In genomic region chr1:34011821-34012271, GRCm38 (mm10) we compare ENCODE assay signal across 8 mouse cellular contexts.
DNase-seq lines count a peak whose midpoint lies in the region; ATAC-seq and TF ChIP-seq lines count a peak whose summit lies in the region.

No protein-coding gene starts in this region.

- in situ Hi-C loops in CH12.LX (cut with MboI; ENCODE audit: low pct_ligation_motif_present, low pct_unique_long_range_greater_than_20kb, low sequenced_read_pairs), result no loop called here

- H3K4me3 ChIP-seq in CH12.LX (replicated peaks in 1 of 3; ENCODE audit: low read depth in 2 of 3, low read length in 2 of 3, poor library complexity in 1 of 3), result peak overlapping the region; percentile 46 to 68 (median 62)
- H3K4me3 ChIP-seq in hindbrain, embryonic 11.5 days (ENCODE audit: low read depth, low read length), result peak overlapping the region; percentile 81
- H3K4me3 ChIP-seq in lung, postnatal 0 days (ENCODE audit: low read depth, low read length), result peak overlapping the region; percentile 61
- peak overlapping the region; percentile 67 for H3K4me3 ChIP-seq in stomach, postnatal 0 days (ENCODE audit: low read depth, low read length)

- H3K4me1 ChIP-seq in CH12.LX (ENCODE audit: control insufficient read depth in 1 of 2, insufficient read depth in 2 of 2), result peaks cover 0 to 45% of the 10 kb centered on the region in 2 experiments; a peak in 2 of 4 replicates
- peaks cover 5% of the 10 kb centered on the region; the same call in 1 of the 2 replicates for H3K4me1 ChIP-seq in hindbrain, embryonic 11.5 days (replicated peaks; ENCODE audit: control insufficient read depth, insufficient read depth, low read length)
- no peaks in the 10 kb centered on the region for H3K4me1 ChIP-seq in lung, postnatal 0 days (ENCODE audit: insufficient read depth, low read depth, low read length)
- 0 out of 2 replicates have a peak, but pooled peaks cover 4% of the 10 kb centered on the region for H3K4me1 ChIP-seq in stomach, postnatal 0 days (replicated peaks; ENCODE audit: control insufficient read depth, insufficient read depth)

- H3K9me3 ChIP-seq in CH12.LX (replicated peaks; ENCODE audit: low read length), result no peaks in the 10 kb centered on the region
- H3K9me3 ChIP-seq in hindbrain, embryonic 11.5 days (ENCODE audit: control insufficient read depth, low read length), result no peaks in the 10 kb centered on the region
- H3K9me3 ChIP-seq in lung, postnatal 0 days (ENCODE audit: low read length), result no peaks in the 10 kb centered on the region
- no peaks in the 10 kb centered on the region for H3K9me3 ChIP-seq in stomach, postnatal 0 days (ENCODE audit: control insufficient read depth, low read length)

- H3K36me3 ChIP-seq in CH12.LX (replicated peaks in 1 of 2; ENCODE audit: control insufficient read depth in 1 of 2, insufficient read depth in 1 of 2, low read length in 1 of 2), result peaks cover 0 to 9% of the 10 kb centered on the region in 2 experiments
- no peaks in the 10 kb centered on the region for H3K36me3 ChIP-seq in hindbrain, embryonic 11.5 days (ENCODE audit: control insufficient read depth, insufficient read depth, low read length)
- no peaks in the 10 kb centered on the region for H3K36me3 ChIP-seq in lung, postnatal 0 days (ENCODE audit: insufficient read depth, low read length)
- no peaks in the 10 kb centered on the region for H3K36me3 ChIP-seq in stomach, postnatal 0 days (ENCODE audit: control insufficient read depth, insufficient read depth, low read length)

- H3K4me2 ChIP-seq in CH12.LX (ENCODE audit: insufficient read depth, low read depth, poor library complexity, severe bottlenecking), result peak overlapping the region; percentile 10
- peak overlapping the region; percentile 95 for H3K4me2 ChIP-seq in hindbrain, embryonic 11.5 days (replicated peaks; ENCODE audit: low read depth, low read length)
- H3K4me2 ChIP-seq in lung, postnatal 0 days (replicated peaks; ENCODE audit: low read depth, low read length), result peak overlapping the region; percentile 94
- H3K4me2 ChIP-seq in stomach, postnatal 0 days (replicated peaks; ENCODE audit: low read depth), result peak overlapping the region; percentile 90

- TF ChIP-seq EP300 in CH12.LX (IDR thresholded peaks at IDR 0.05; ENCODE audit: low read length), result no peak
- TF ChIP-seq EP300 in lung, postnatal 0 days (IDR thresholded peaks at IDR 0.05), result no peak
- TF ChIP-seq EP300 in stomach, postnatal 0 days (optimal IDR thresholded peaks at IDR 0.05), result no peak

- WGBS in hindbrain, embryonic 11.5 days, result 0% methylated on average over 16 of the region's 16 CpGs
- WGBS in lung, postnatal 0 days, result 2% methylated on average over 13 of the region's 16 CpGs
- WGBS in stomach, postnatal 0 days, result 2% methylated on average over 16 of the region's 16 CpGs

- ATAC-seq in hindbrain, embryonic 11.5 days (ENCODE audit: low FRiP score), result peak; percentile 68
- ATAC-seq in lung, postnatal 0 days, result peak; percentile 8; the same call in 1 of the 2 replicates
- peak; percentile 49 for ATAC-seq in stomach, postnatal 0 days (ENCODE audit: low FRiP score, low TSS enrichment)

- H3K27me3 ChIP-seq in CH12.LX (replicated peaks), result no peaks in the 10 kb centered on the region
- no peaks in the 10 kb centered on the region for H3K27me3 ChIP-seq in hindbrain, embryonic 11.5 days (ENCODE audit: control insufficient read depth, insufficient read depth, low read length)
- no peaks in the 10 kb centered on the region for H3K27me3 ChIP-seq in lung, postnatal 0 days (replicated peaks; ENCODE audit: insufficient read depth, low read length)
- H3K27me3 ChIP-seq in stomach, postnatal 0 days (ENCODE audit: control insufficient read depth, insufficient read depth, low read length), result no peaks in the 10 kb centered on the region

- no peak for TF ChIP-seq RAD21 in CH12.LX (IDR thresholded peaks at IDR 0.05; ENCODE audit: low read depth, low read length)

- dilution Hi-C loops in CH12.LX (cut with MboI; ENCODE audit: extremely low pct_ligation_motif_present, extremely low pct_unique_long_range_greater_than_20kb, low sequenced_read_pairs), result no loop called here

- TF ChIP-seq POLR2A in CH12.LX (IDR thresholded peaks at IDR 0.05; ENCODE audit: low read depth, low read length), result no peak

- no peak for TF ChIP-seq CTCF in CH12.LX (conservative IDR thresholded peaks at IDR 0.05 in 1 of 2, IDR thresholded peaks at IDR 0.05 in 1 of 2; ENCODE audit: low read depth in 2 of 2, low read length in 2 of 2)
- TF ChIP-seq CTCF in lung, postnatal 0 days (IDR thresholded peaks at IDR 0.05), result no peak
- no peak for TF ChIP-seq CTCF in stomach, postnatal 0 days (IDR thresholded peaks at IDR 0.05; ENCODE audit: low read depth)

- H3K27ac ChIP-seq in CH12.LX (ENCODE audit: insufficient read depth, low read depth), result no peak overlapping the region
- peak overlapping the region; percentile 82 for H3K27ac ChIP-seq in hindbrain, embryonic 11.5 days (ENCODE audit: low read depth, low read length)
- peak overlapping the region; percentile 54 for H3K27ac ChIP-seq in lung, postnatal 0 days (ENCODE audit: low read length)
- H3K27ac ChIP-seq in stomach, postnatal 0 days (replicated peaks), result peak overlapping the region; percentile 3; the same call in 1 of the 2 replicates

- intact Hi-C loops in left cerebral cortex, postnatal 14 days (cut with DNase I), result loop anchor here (5.0 kb wide), 1 partner anchor 35 kb away; no protein-coding TSS in a partner anchor

- H3K9ac ChIP-seq in CH12.LX (ENCODE audit: insufficient read depth, low read depth), result peak overlapping the region; percentile 67
- peak overlapping the region; percentile 89 for H3K9ac ChIP-seq in hindbrain, embryonic 11.5 days (ENCODE audit: low read depth, low read length)
- peak overlapping the region; percentile 54 for H3K9ac ChIP-seq in lung, postnatal 0 days (replicated peaks; ENCODE audit: low read depth)
- H3K9ac ChIP-seq in stomach, postnatal 0 days (ENCODE audit: low read length), result peak overlapping the region; percentile 69

- DNase-seq in gastrocnemius, postnatal 10 days, result peak; percentile 23
- no peak for DNase-seq in gastrocnemius, adult 8-10 months (ENCODE audit: low spot score in 2 of 2)
- DNase-seq in CH12.LX (ENCODE audit: extremely low read depth), result no peak
- peak; percentile 54 for DNase-seq in embryo, embryonic 9.5 days (ENCODE audit: extremely low spot score)
- peak; percentile 58 for DNase-seq in hindbrain, embryonic 11.5 days (ENCODE audit: low spot score)
- no peak for DNase-seq in lung, postnatal 0 days (ENCODE audit: low spot score)
- DNase-seq in stomach, postnatal 0 days (ENCODE audit: low spot score), result peak; percentile 20
- no peak for DNase-seq in left cerebral cortex, postnatal 14 days (ENCODE audit: low spot score in 2 of 2)

- H3K79me2 ChIP-seq in CH12.LX (replicated peaks; ENCODE audit: control insufficient read depth, extremely low read depth, insufficient read depth, poor library complexity, severe bottlenecking), result no peaks in the 10 kb centered on the region

TF ChIP-seq in CH12.LX, 34 proteins besides CTCF, POLR2A, EP300 and RAD21:
- no peak for TF ChIP-seq TBP (conservative IDR thresholded peaks at IDR 0.05; ENCODE audit: low read depth, low read length)
- no peak for TF ChIP-seq SIN3A (IDR thresholded peaks at IDR 0.05; ENCODE audit: low read length)
- TF ChIP-seq MAZ (IDR thresholded peaks at IDR 0.05; ENCODE audit: low read depth, low read length), result no peak
- TF ChIP-seq JUN (IDR thresholded peaks at IDR 0.05; ENCODE audit: insufficient read depth, low read depth, low read length), result no peak
- no peak for TF ChIP-seq MEF2A (IDR thresholded peaks at IDR 0.05; ENCODE audit: borderline replicate concordance, low read depth, low read length)
TF ChIP-seq in CH12.LX: peak in this region for 0.

Comparison
In these comparisons a context has a peak if more than half of its experiments do, and no peak if none do; other contexts are left out.
1. DNase-seq: peak in gastrocnemius, postnatal 10 days (single experiment), embryo, embryonic 9.5 days (single experiment), hindbrain, embryonic 11.5 days (single experiment) and stomach, postnatal 0 days (single experiment); none in gastrocnemius, adult 8-10 months (0 of 2), CH12.LX (single experiment), lung, postnatal 0 days (single experiment) and left cerebral cortex, postnatal 14 days (0 of 2).
2. H3K4me2 ChIP-seq: peak in every context shown above with its lines; median percentile 95 in hindbrain, embryonic 11.5 days; 94 in lung, postnatal 0 days; 90 in stomach, postnatal 0 days; 10 in CH12.LX.
3. ATAC-seq: peak in every context shown above with its lines; median percentile 68 in hindbrain, embryonic 11.5 days; 49 in stomach, postnatal 0 days; 8 in lung, postnatal 0 days.
4. Peak in every context shown above with its lines, with median percentiles within 50 percentile points of each other: H3K4me3 ChIP-seq and H3K9ac ChIP-seq.